Mouse (Mus musculus): Measurements from ENCODE around the gene Rad51b.

Gene Rad51b

DNA sequence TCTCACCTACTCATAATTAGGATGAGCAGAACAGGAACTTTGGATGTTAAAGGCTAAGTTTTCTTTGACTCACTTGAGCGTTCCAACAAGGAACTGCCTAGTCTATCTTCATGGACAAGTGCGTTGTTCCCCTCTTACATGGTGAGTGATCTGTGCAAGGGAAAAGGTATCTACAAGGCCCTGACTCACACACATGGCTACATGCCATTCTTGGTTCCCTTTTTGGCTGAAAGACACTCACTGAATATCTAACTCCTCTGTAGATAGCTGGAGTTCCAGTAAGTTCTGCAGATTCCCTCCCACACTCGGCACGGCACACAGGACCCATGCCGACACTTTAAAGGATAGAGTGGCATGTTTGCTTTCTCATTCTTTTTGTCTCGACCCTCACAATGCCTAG is 447.0 kb downstream of the Rad51b start:
- WGBS = 61% methylated on average over 6 of the region's 6 CpGs

DNA sequence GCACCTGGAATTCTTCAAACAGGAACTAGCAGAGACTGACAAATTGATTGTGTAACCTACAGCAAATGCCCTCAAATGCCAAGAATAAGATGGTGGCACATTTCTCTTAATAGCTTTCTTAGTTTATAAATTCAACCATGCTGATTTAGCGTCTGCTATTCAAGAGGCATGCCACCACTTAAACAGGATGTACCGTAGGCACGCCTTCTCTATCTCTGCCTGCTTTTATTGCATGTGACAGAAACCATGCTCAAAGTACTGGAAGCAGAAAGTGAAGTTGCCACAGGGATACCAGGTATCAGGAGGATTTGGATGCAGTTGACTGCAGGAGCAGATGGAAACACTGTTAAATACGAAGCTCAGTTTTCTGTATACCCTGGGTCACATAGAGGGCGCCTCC is 448.1 kb downstream of the Rad51b start:
- 84% methylated on average over 5 of the region's 5 CpGs for WGBS

DNA sequence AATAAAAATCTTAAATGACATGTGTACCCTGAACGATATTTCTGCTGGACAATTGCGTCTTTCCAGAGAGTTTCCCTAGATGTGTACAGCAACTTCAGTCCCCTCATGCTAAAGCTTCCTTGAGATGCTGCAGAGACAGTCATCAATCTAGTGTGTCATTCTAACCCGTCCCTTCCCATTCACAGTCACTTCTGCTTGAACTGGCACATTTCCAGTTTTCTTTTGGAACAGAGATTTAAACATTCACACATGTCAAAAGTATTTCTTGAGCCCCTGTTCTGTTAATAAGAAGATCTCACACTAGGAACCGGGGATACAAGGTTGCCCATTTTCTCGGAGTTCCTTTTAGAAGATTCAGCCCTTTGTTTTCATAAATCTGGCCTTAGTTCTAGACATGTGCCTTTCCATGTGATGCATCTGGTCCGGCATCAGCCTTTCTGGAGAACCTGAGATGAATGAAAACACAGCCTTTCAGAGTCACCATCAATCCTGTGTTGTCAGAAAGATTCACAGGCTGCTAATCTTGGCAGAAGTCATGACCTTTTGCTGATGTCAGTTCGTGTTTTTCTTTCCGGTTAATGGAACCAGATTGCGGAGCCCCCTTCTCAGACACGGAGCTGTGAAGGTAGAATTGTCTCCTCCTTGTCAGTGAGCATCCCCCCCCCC is 448.9 kb downstream of the Rad51b start:
- 75% methylated on average over 10 of the region's 10 CpGs for WGBS

GRCm38 (mm10) chr12:79747541-79747940 is 450.5 kb downstream of the Rad51b start:
- 94% methylated on average over 3 of the region's 3 CpGs for WGBS

DNA sequence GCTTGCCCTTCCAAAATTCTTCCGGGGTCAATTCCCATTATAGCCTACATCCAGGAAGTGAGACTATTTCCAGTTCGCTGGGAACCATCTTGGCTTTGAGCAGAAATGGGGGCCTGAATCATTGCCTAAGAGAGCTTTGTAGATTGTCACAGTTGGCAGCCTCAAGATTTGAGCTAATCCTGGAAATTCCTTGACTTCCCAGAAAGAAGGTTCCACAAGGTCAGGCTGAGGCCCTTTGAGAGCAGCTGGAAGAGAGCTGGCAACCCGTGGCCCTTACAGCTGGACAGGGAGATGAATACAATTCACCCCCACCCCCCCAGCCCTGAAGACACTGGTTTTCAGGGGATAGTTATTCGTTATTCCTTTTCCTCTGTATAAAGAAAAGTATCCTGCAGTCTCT is 451.8 kb downstream of the Rad51b start:
- WGBS = 57% methylated on average over 4 of the region's 4 CpGs

DNA sequence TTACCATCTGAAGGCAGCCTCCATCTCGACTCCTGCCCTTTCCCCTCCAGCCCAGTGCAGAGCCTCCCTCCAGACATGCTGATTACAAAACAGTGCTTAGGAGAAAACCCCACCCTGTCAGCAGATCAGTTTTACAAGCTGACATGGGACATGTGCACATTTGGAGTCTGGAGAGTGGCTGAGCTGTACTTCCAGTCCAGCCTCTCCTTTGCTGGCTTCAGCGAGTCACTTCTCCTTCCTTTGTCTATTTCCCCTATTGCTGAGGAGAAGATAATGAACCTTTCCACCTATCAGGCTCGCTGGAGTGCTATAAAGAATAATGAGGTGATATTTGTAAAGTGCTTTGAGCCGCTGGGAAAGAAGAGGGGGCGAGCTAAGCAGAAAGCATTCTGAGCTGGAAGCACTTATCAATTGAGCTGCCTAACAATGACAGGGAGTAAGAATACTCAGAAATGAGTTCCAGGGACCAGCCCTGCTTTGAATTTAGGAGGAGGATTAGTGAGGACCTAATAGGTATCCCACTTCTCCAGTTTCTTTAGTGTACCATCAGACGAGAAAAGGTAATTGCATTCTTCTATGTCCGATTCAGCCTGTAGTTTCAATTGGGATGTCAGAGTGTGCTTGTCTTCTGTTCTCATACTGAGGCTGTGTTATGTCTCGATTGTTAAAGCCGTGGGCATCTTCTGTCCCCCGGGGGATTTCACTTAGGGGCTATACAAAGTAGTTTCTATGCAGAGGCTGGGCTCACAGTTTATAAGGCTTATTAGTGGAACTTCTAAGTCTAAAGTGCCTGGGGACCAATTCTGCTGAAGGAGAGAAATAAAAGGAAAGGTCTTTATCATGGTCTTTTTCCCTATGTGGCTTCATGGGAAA is 453.4 kb downstream of the Rad51b start:
- 59% methylated on average over 10 of the region's 10 CpGs for WGBS

DNA sequence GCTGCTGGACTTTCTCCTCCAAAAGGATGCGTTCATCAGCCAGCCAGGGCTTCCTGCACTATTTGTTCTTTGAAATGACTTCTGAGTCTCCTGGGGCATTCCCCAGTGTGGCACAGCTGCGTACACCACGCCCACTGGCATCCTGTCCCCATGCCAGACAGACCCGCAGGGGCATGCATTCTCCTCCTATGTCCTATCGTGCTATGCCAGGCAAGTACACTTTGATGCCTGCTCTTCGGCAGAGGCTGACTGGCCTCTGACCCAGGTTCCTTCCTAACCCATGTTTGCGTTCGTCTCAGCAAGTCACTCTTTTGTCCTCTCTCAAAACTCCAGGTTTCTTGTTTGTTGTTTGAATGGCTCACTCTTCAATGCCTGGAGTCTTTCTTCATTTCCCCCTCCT is 454.7 kb downstream of the Rad51b start:
- WGBS = 51% methylated on average over 8 of the region's 8 CpGs

DNA sequence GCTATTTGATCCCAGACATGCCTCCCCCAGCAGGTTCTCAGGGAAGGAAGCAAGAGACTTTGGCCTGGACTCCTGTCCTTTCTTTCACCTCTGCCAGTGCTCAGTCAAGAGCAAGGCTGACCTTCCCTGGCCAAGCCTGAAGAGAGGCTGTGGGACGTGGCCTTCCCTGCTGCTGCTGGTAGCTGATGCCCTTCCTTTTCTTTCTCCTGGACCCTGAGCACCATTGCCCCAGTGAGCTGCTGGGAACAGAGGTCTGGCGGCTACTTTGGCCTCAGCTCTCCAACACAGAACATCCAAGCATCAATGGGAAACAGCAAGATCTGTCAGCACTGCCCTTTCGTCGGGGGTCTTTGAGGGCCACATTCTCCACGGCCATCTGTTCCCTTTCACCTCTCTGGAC is 455.1 kb downstream of the Rad51b start:
- WGBS = 61% methylated on average over 5 of the region's 5 CpGs

GRCm38 (mm10) chr12:79755617-79756016 is 458.5 kb downstream of the Rad51b start:
- 86% methylated on average over 4 of the region's 4 CpGs for WGBS

DNA sequence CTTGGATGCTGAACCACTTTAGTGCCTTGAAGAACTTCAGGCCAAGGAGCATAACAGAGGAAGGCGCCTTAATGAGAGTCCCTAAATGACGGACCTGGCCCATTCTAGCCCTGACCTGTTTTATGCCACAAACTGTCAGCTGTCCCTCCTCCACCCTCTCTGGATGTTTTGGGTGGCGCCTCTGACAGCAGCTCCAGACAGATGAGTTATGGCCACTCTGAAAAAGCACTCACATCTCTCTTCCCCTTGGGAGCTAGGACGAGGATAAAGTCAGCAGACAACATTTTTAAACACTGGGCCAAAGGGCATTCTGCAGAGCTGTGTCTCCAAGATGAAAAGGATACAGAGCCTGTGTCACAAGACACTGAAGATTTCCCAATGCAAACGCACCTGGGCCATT is 459.3 kb downstream of the Rad51b start:
- WGBS = 93% methylated on average over 5 of the region's 5 CpGs

DNA sequence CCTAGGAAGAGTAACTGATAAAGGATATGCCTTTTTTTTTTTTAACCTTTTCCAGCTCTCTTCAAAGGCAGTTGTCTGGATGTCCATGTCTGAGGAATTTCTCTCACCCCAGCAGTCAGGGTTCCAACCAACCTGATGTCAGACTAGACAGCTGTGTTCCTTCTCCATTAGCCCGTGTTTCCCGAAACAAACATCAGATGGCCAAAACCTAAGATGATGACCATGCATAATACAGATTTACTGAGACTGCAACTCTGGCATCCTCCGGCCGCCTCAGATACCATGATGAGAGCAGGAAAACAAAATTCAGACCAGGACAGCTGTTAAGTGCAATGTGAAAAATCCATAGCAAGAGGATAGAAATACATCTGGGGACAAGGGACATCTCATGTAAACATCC is 460.7 kb downstream of the Rad51b start:
- 87% methylated on average over 4 of the region's 4 CpGs for WGBS

GRCm38 (mm10) chr12:79759180-79759902 is 462.3 kb downstream of the Rad51b start:
- 81% methylated on average over 8 of the region's 8 CpGs for WGBS

DNA sequence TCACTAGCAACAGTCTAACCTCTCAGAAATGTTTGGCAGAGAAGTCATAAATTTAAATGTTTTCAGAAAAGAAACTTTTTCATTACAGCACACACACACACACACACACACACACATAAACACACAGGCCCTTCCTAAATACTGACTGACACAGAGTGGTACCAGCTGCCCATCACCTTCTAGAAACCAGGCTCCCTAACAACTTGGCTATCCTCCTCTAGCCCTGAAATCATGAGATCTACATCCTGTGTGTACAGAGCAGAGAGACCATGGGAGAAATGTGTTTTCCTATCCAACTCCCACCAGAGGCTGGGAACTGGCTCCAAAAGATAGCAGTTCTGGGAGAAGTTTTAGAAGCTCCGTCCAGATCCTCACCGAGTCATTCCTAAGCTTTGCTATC is 464.1 kb downstream of the Rad51b start:
- WGBS = 90% methylated on average over 2 of the region's 2 CpGs

DNA sequence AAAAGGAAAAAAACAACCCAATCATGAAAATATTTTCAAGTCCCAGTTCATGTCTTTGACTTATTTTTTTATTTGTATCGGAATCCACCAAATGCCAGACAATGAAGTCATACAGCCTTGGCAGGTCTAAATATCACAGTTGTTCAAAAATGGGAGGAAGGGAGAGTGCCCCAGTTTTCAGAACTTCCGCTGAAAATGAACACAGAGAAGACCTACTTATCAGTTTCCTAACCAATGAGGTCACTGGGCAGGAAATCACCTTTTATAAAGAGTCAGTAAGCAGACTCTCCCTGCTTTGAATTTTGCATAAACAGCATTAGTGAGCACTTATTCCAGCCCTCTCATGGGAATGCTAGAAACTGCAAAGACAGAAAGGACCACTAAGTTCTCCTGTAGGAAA is 465.0 kb downstream of the Rad51b start:
- 51% methylated on average over 2 of the region's 2 CpGs for WGBS

DNA sequence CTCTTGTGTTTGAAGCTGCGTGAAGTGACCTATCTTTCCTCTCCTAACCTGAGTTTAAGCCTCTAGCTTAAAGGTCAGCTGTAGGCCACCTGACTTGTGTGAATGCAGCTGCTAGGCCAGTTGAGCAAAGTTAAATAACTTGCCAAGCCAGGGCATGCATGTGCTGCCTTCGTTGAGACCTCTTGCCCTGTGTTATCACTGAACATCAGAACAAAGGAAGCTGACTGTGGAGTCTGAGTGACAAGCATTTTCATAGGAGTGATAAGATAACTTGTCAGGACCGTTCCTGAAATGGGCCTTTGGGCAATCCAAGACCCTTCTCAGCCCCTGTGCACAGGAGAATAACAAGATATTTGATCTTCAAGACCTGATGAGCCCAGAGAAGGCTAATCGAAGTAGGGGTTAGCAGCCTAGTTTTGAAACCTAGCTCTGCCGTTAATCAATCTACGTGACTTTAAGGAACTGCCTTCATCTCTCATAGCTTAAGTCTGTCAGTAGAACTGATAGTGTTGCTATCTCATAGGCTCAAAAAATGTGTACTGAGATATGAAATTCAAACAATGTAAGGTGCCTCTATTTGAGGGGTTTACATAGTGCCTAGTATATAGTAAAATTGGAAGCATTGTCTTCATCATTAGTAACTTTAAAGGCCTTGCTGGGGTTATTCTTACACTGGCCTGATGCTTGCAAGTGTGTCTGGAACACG is 465.6 kb downstream of the Rad51b start:
- WGBS = 92% methylated on average over 7 of the region's 7 CpGs

GRCm38 (mm10) chr12:79766116-79766515 is 469.0 kb downstream of the Rad51b start:
- WGBS = 72% methylated on average over 6 of the region's 6 CpGs

GRCm38 (mm10) chr12:79768741-79769322 is 471.8 kb downstream of the Rad51b start:
- 98% methylated on average over 7 of the region's 7 CpGs for WGBS

- 97% methylated on average over 9 of the region's 9 CpGs for WGBS
Observed at GRCm38 (mm10) chr12:79769763-79770162, 472.7 kb downstream of the Rad51b start.

DNA sequence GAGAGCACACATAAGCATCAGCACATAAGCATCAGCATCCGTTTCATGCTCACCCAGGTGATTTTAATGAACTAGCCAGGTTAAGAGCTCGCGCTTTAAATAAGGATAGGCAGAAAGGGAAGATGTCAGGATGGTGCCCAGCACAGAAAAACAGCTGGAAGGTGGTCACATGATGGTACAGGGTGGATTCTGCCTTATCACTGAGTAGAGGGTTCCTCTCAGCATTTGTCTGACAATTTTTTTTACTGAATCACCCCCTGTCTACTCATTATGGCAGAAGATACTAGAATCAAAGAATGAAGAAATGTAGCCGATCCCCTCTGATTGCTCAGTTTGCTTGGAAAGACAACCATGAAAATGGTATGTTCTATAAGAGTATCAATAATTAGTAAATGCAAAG is 474.1 kb downstream of the Rad51b start:
- WGBS = 97% methylated on average over 4 of the region's 4 CpGs

- WGBS = 63% methylated on average over 3 of the region's 3 CpGs
Observed at GRCm38 (mm10) chr12:79771741-79772140, 474.7 kb downstream of the Rad51b start.

- WGBS = 70% methylated on average over 4 of the region's 4 CpGs
Observed at GRCm38 (mm10) chr12:79773246-79773645, 476.2 kb downstream of the Rad51b start.

GRCm38 (mm10) chr12:79774571-79774970 is 477.5 kb downstream of the Rad51b start:
- 67% methylated on average over 4 of the region's 4 CpGs for WGBS

Data from cerebral cortex, adult 2 months (tissue).